Mouse (Mus musculus) CH12.LX (cell line): ENCODE measurements around the gene Atg9b. TPM values are rescaled to one million over a fixed set of nuclear protein-coding genes. Genes with fewer than 3 reads are reported as not detected.
A peak's percentile ranks its signal among the peaks of the same experiment; 100 is the strongest.

ENCODE experiments used
- DNase-seq: peaks from one replicate; pipeline ENCODE4 v3.0.0-alpha.2; 2013; ENCODE audit errors: extremely low read depth
- H3K27ac ChIP-seq: 2 replicates; pipeline ENCODE4 v1.5.1; 2012; ENCODE audit warnings: low read depth, mild to moderate bottlenecking, control low read depth, moderate library complexity; ENCODE audit not compliant: insufficient read depth
- H3K27me3 ChIP-seq: replicated peaks from 2 replicates; pipeline ENCODE3; 2012; ENCODE audit warnings: inconsistent platforms
- H3K36me3 ChIP-seq, 2 experiments: replicated peaks in 1 of 2; 2 replicates each; pipeline versions ENCODE3 to v1.6.1; 2012; ENCODE audit warnings: inconsistent platforms in 1 of 2, low read length in 1 of 2, mild to moderate bottlenecking in 1 of 2, mixed read lengths in 1 of 2, moderate library complexity in 1 of 2; ENCODE audit not compliant: control insufficient read depth in 1 of 2, insufficient read depth in 1 of 2
- H3K4me1 ChIP-seq, 2 experiments: 2 replicates each; pipeline ENCODE4 v1.6.1; 2012; ENCODE audit warnings: inconsistent platforms in 1 of 2, moderate library complexity in 1 of 2; ENCODE audit not compliant: insufficient read depth in 2 of 2, control insufficient read depth in 1 of 2
- H3K4me2 ChIP-seq: 2 replicates; pipeline ENCODE4 v1.6.1; 2012; ENCODE audit warnings: low read depth, mild to moderate bottlenecking, control low read depth; ENCODE audit not compliant: poor library complexity, insufficient read depth, severe bottlenecking
- H3K4me3 ChIP-seq, 3 experiments: fragments of 150-350 bp in 1 of 3; sonication (generic) in 1 of 3; replicated peaks in 1 of 3; 2 replicates each; pipeline versions ENCODE3 to v1.5.1; 2011 to 2012; ENCODE audit warnings: low read depth in 2 of 3, low read length in 2 of 3, mild to moderate bottlenecking in 2 of 3, moderate library complexity in 2 of 3, control low read depth in 1 of 3, improper control_type of control experiment in 1 of 3, inconsistent platforms in 1 of 3, mixed read lengths in 1 of 3; ENCODE audit not compliant: poor library complexity in 1 of 3
- H3K79me2 ChIP-seq: replicated peaks from 2 replicates; pipeline ENCODE4 v1.6.1; 2012; ENCODE audit warnings: mild to moderate bottlenecking, moderate library complexity; ENCODE audit not compliant: control insufficient read depth, poor library complexity, insufficient read depth, severe bottlenecking; ENCODE audit errors: extremely low read depth
- H3K9ac ChIP-seq: 2 replicates; pipeline ENCODE4 v1.6.1; 2012; ENCODE audit warnings: low read depth, mild to moderate bottlenecking, control low read depth, moderate library complexity; ENCODE audit not compliant: insufficient read depth
- H3K9me3 ChIP-seq: replicated peaks from 2 replicates; pipeline ENCODE3; 2012; ENCODE audit warnings: low read length, inconsistent platforms, mixed read lengths
- CHD2 ChIP-seq: IDR thresholded peaks from 2 replicates; pipeline ENCODE4 v1.6.1; 2011; ENCODE audit warnings: low read length, improper control_type of control experiment
- E2F4 ChIP-seq: IDR thresholded peaks from 2 replicates; pipeline ENCODE4 v1.6.1; 2011; ENCODE audit warnings: low read depth, low read length, improper control_type of control experiment; ENCODE audit not compliant: insufficient replicate concordance
- EP300 ChIP-seq: IDR thresholded peaks from 2 replicates; pipeline ENCODE4 v1.6.1; 2011; ENCODE audit warnings: low read length, improper control_type of control experiment
- ETS1 ChIP-seq: conservative IDR thresholded peaks from 2 replicates; pipeline ENCODE4 v1.6.1; 2012; ENCODE audit warnings: low read depth, mild to moderate bottlenecking, inconsistent platforms, low read length, improper control_type of control experiment, moderate library complexity
- GABPA ChIP-seq: IDR thresholded peaks from 2 replicates; pipeline ENCODE4 v1.6.1; 2012; ENCODE audit warnings: low read depth, low read length, improper control_type of control experiment, inconsistent platforms; ENCODE audit not compliant: insufficient replicate concordance
- IRF4 ChIP-seq: IDR thresholded peaks from 2 replicates; pipeline ENCODE4 v1.6.1; 2014; ENCODE audit warnings: low read depth, mild to moderate bottlenecking, inconsistent platforms, low read length, improper control_type of control experiment
- KAT2A ChIP-seq: IDR thresholded peaks from 2 replicates; pipeline ENCODE4 v1.6.1; 2012; ENCODE audit warnings: low read length, improper control_type of control experiment, inconsistent platforms; ENCODE audit not compliant: insufficient replicate concordance
- MAFK ChIP-seq: IDR thresholded peaks from 2 replicates; pipeline ENCODE4 v1.6.1; 2011; ENCODE audit warnings: low read length, improper control_type of control experiment; ENCODE audit not compliant: insufficient replicate concordance
- MAX ChIP-seq: IDR thresholded peaks from 2 replicates; pipeline ENCODE4 v1.6.1; 2011; ENCODE audit warnings: low read length, improper control_type of control experiment
- MEF2A ChIP-seq: IDR thresholded peaks from 2 replicates; pipeline ENCODE4 v1.6.1; 2014; ENCODE audit warnings: low read depth, mild to moderate bottlenecking, inconsistent platforms, low read length, improper control_type of control experiment, borderline replicate concordance
- MXI1 ChIP-seq: IDR thresholded peaks from 2 replicates; pipeline ENCODE4 v1.6.1; 2011; ENCODE audit warnings: mild to moderate bottlenecking, low read depth, low read length, improper control_type of control experiment
- MYC ChIP-seq: IDR thresholded peaks from 2 replicates; pipeline ENCODE4 v1.6.1; 2011; ENCODE audit warnings: low read depth, mild to moderate bottlenecking, improper control_type of control experiment, low read length
- NELFE ChIP-seq: IDR thresholded peaks from 2 replicates; pipeline ENCODE4 v1.6.1; 2011; ENCODE audit warnings: low read depth, low read length, improper control_type of control experiment
- NRF1 ChIP-seq: IDR thresholded peaks from 2 replicates; pipeline ENCODE4 v1.6.1; 2014; ENCODE audit warnings: low read depth, mild to moderate bottlenecking, inconsistent platforms, low read length, improper control_type of control experiment, moderate library complexity
- PAX5 ChIP-seq: IDR thresholded peaks from 2 replicates; pipeline ENCODE4 v1.6.1; 2012; ENCODE audit warnings: low read length, inconsistent platforms, mixed read lengths
- TBP ChIP-seq: conservative IDR thresholded peaks from 2 replicates; pipeline ENCODE4 v1.6.1; 2011; ENCODE audit warnings: low read depth, low read length, improper control_type of control experiment
- TCF12 ChIP-seq: IDR thresholded peaks from 2 replicates; pipeline ENCODE4 v1.6.1; 2014; ENCODE audit warnings: low read depth, mild to moderate bottlenecking, inconsistent platforms, low read length, improper control_type of control experiment
- UBTF ChIP-seq: IDR thresholded peaks from 2 replicates; pipeline ENCODE4 v1.6.1; 2012; ENCODE audit warnings: low read depth, mild to moderate bottlenecking, inconsistent platforms, low read length, improper control_type of control experiment, moderate library complexity
- USF2 ChIP-seq: conservative IDR thresholded peaks from 2 replicates; pipeline ENCODE4 v1.6.1; 2011; ENCODE audit warnings: low read depth, low read length, improper control_type of control experiment
- ZC3H11A ChIP-seq: IDR thresholded peaks from 2 replicates; pipeline ENCODE4 v1.6.1; 2012; ENCODE audit warnings: low read depth, mild to moderate bottlenecking, inconsistent platforms, low read length, improper control_type of control experiment
- ZKSCAN1 ChIP-seq: IDR thresholded peaks from 2 replicates; pipeline ENCODE4 v1.6.1; 2012; ENCODE audit warnings: low read depth, inconsistent platforms, low read length, improper control_type of control experiment, borderline replicate concordance
- ZMIZ1 ChIP-seq: IDR thresholded peaks from 2 replicates; pipeline ENCODE4 v1.6.1; 2012; ENCODE audit warnings: low read depth, mild to moderate bottlenecking, inconsistent platforms, low read length, improper control_type of control experiment
- ZNF384 ChIP-seq: IDR thresholded peaks from 2 replicates; pipeline ENCODE4 v1.6.1; 2012; ENCODE audit warnings: low read depth, low read length, improper control_type of control experiment, inconsistent platforms
- dilution Hi-C: fragments of 300-500 bp; cut with MboI; formaldehyde crosslinking; loops from 2 replicates; pipeline ENCODE4 v1.14.3; 2020; ENCODE audit warnings: low sequenced_read_pairs; ENCODE audit not compliant: extremely low pct_unique_long_range_greater_than_20kb, extremely low pct_ligation_motif_present
- in situ Hi-C: fragments of 300-500 bp; cut with MboI; formaldehyde crosslinking; loops from 3 replicates; pipeline ENCODE4 v1.14.3; 2019; ENCODE audit warnings: low sequenced_read_pairs, low pct_ligation_motif_present, low pct_unique_long_range_greater_than_20kb, mixed read lengths
- polyA plus RNA-seq: library from polyadenylated mRNA; unstranded; fragments of >175 nt; gene quantifications from 2 replicates; pipeline ENCODE4 v1.2.1, GENCODE M21; 2012; ENCODE audit warnings: low read depth; ENCODE audit not compliant: insufficient read length
- total RNA-seq, 2 experiments: library from RNA; depleted of rRNA; stranded (reverse); fragments of 300-350 nt in 1 of 2; fragments of >200 nt in 1 of 2; gene quantifications; 2 replicates each; pipeline ENCODE4 v1.2.3; 2012 to 2014

The Atg9b gene
- total and polyA plus RNA-seq, 3 experiments, result 0.68 to 1.3 (median 0.81) TPM

GRCm38 (mm10) chr5:24424861-24425411 lies 33.0 kb upstream of the Atg9b start (continued):
- no peak for TF ChIP-seq MYC
- peak; percentile 37; the same call in 1 of the 2 replicates for TF ChIP-seq NRF1
- TF ChIP-seq EP300, result no peak
- no peak for TF ChIP-seq TBP
- TF ChIP-seq ZNF384, result no peak
- TF ChIP-seq KAT2A, result no peak

DNA sequence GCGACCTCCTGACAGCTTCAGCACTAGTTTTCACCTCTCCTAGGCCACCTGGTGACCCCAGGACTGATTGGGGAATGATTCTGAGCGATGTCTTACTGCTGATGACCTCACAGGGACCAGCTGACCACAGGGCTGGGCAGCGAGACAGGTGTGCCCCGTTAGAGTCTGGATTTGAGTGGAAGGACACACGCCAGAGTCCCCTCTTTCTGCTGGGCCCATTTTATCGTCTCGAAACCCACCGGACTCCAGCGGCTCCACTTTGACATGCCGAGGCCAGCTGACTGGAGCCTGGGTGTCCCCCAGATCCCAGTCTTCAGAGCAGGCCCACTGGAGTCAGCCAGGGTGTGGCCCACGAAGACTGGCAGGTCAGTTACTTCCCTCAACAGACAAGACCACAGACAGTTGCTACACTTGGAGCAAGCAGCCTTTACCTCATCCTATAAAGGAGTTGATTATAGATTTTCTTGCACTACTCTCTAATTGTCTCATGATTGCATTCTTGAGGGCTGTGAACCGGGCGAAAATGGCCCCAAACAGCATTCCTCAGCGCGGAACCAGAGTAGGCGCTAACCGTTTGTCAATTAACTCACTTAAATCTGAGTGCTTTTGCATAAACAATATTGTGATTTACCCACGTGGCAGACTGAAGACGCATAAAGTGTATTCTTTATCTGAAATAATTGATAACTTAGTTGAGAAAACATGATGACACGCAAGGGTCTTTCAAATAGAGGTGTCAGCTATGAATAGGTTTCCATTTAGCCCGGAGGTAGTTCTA lies 32.2 kb upstream of the Atg9b start:
- peaks cover 14 to 43% of the 10 kb centered on the region in 2 experiments for H3K36me3 ChIP-seq
- peaks cover 10% of the 10 kb centered on the region; the same call in 1 of the 2 replicates for H3K79me2 ChIP-seq
- in situ Hi-C loops (loop anchor here (5.0 kb wide), 1 partner anchor 33 kb away; no protein-coding TSS in a partner anchor), dilution Hi-C loops (no loop called here)
- DNase-seq, result peak; percentile 17
- H3K27ac ChIP-seq, result peak overlapping the region; percentile 63
- TF ChIP-seq MEF2A, result no peak
- TF ChIP-seq ZC3H11A, result no peak
- TF ChIP-seq MAFK, result no peak
- 0 out of 2 replicates have a peak, but pooled peaks have one; percentile 34 for TF ChIP-seq UBTF
- TF ChIP-seq TBP, result no peak
- H3K4me2 ChIP-seq, result peak overlapping the region; percentile 84
- no peaks in the 10 kb centered on the region for H3K9me3 ChIP-seq
- H3K4me3 ChIP-seq, result peak overlapping the region; percentile 68 to 94 (median 86)
- peak overlapping the region; percentile 97 for H3K9ac ChIP-seq
- peaks cover 16 to 41% of the 10 kb centered on the region in 2 experiments for H3K4me1 ChIP-seq
- H3K27me3 ChIP-seq, result no peaks in the 10 kb centered on the region

GRCm38 (mm10) chr5:24423129-24424003 lies 31.4 kb upstream of the Atg9b start, which contains the start of the genes Cdk5 and Slc4a2:
Gene Cdk5, minus strand, starts transcription at chr5:24423530.
Gene Slc4a2, plus strand, starts transcription at chr5:24423837.
- no peaks in the 10 kb centered on the region for H3K27me3 ChIP-seq
- peak within 1 kb of the TSS; percentile 97 for H3K9ac ChIP-seq
- dilution Hi-C loops (no loop called here), in situ Hi-C loops (loop anchor here (5.0 kb wide), 1 partner anchor 34 kb away; no protein-coding TSS in a partner anchor)
- DNase-seq, result peak; percentile 99
- peaks cover 14 to 45% of the 10 kb centered on the region in 2 experiments for H3K36me3 ChIP-seq
- H3K27ac ChIP-seq, result peak within 1 kb of the TSS; percentile 63
- H3K4me1 ChIP-seq, result peaks cover 16 to 41% of the 10 kb centered on the region in 2 experiments
- no peaks in the 10 kb centered on the region for H3K9me3 ChIP-seq
- peak within 1 kb of the TSS; percentile 68 to 94 (median 86) for H3K4me3 ChIP-seq
- H3K79me2 ChIP-seq, result peaks cover 10% of the 10 kb centered on the region; the same call in 1 of the 2 replicates
- H3K4me2 ChIP-seq, result peak within 1 kb of the TSS; percentile 84
- peak; percentile 81 for TF ChIP-seq IRF4
- TF ChIP-seq MXI1, result peak; percentile 94
- TF ChIP-seq ZKSCAN1, result no peak; the same call in 1 of the 2 replicates
- TF ChIP-seq CHD2, result peak; percentile 74
- TF ChIP-seq UBTF, result no peak; the same call in 1 of the 2 replicates
- no peak for TF ChIP-seq ZC3H11A
- peak; percentile 66; the same call in 1 of the 2 replicates for TF ChIP-seq NELFE
- TF ChIP-seq MYC, result peak; percentile 90
- no peak for TF ChIP-seq MAFK
- peak; percentile 62 for TF ChIP-seq ZMIZ1
- TF ChIP-seq TCF12, result peak; percentile 77
- TF ChIP-seq TBP, result peak; percentile 77
- TF ChIP-seq GABPA, result peak; percentile 75; the same call in 1 of the 2 replicates
- no peak for TF ChIP-seq USF2
- peak; percentile 53; the same call in 1 of the 2 replicates for TF ChIP-seq E2F4
- TF ChIP-seq PAX5, result no peak
- no peak for TF ChIP-seq ETS1
- TF ChIP-seq MAX, result peak; percentile 80
